Mouse (Mus musculus) liver, embryonic 13.5 days (tissue): ENCODE data around the gene Fgfr2. TPM values are rescaled to one million over a fixed set of nuclear protein-coding genes. Genes with fewer than 3 reads are reported as not detected.
A peak's percentile ranks its signal among the peaks of the same experiment; 100 is the strongest.

ENCODE experiments used
- ATAC-seq: fragments of 200-750 bp; cut with Nextera tagmentation; 2 replicates; pipeline ENCODE4 v1.8.0; 2017; ENCODE audit warnings: low read depth, mild to moderate bottlenecking, moderate number of reproducible peaks, moderate library complexity
- DNase-seq: peaks from one replicate; pipeline ENCODE4 v3.0.0; 2022
- H3K27ac ChIP-seq: fragments of 300-500 bp; sonication (generic); 2 replicates; pipeline ENCODE4 v1.5.1; 2015; ENCODE audit warnings: moderate library complexity, mild to moderate bottlenecking, inconsistent platforms
- H3K27me3 ChIP-seq: fragments of 300-500 bp; sonication (generic); 2 replicates; pipeline ENCODE4 v1.6.1; 2015; ENCODE audit warnings: mild to moderate bottlenecking, inconsistent platforms
- H3K36me3 ChIP-seq: fragments of 300-500 bp; sonication (generic); 2 replicates; pipeline ENCODE4 v1.6.1; 2015; ENCODE audit warnings: mild to moderate bottlenecking, inconsistent platforms
- H3K4me1 ChIP-seq: fragments of 300-500 bp; sonication (generic); replicated peaks from 2 replicates; pipeline ENCODE4 v1.6.1; 2015; ENCODE audit warnings: inconsistent platforms
- H3K4me2 ChIP-seq: fragments of 300-500 bp; sonication (generic); 2 replicates; pipeline ENCODE4 v1.6.1; 2015; ENCODE audit warnings: inconsistent platforms, mild to moderate bottlenecking, moderate library complexity
- H3K4me3 ChIP-seq: fragments of 300-500 bp; sonication (generic); replicated peaks from 2 replicates; pipeline ENCODE4 v1.5.1; 2015; ENCODE audit warnings: mild to moderate bottlenecking, inconsistent platforms
- H3K9ac ChIP-seq: fragments of 300-500 bp; sonication (generic); 2 replicates; pipeline ENCODE4 v1.6.1; 2015; ENCODE audit warnings: mild to moderate bottlenecking, inconsistent platforms
- H3K9me3 ChIP-seq: fragments of 300-500 bp; sonication (generic); replicated peaks from 2 replicates; pipeline ENCODE4 v1.6.1; 2016; ENCODE audit warnings: inconsistent platforms
- WGBS: fragments of 180-500 bp; shearing (Covaris S2); methylation state at CpG from one replicate; pipeline ENCODE4 v1.1.7; 2015; ENCODE audit not compliant: insufficient replicate concordance; 5-methylcytosine and 5-hydroxymethylcytosine counted together
- polyA plus RNA-seq: library from polyadenylated mRNA; unstranded; fragments of >200 nt; fragmentation: Nextera tagmentation; extraction: Ambion mirVana; gene quantifications from 2 replicates; pipeline ENCODE4 v1.2.1, GENCODE M21; 2015

Fgfr2 gene
- polyA plus RNA-seq, 1 experiment from 2014 or later: 8.9 TPM

DNA sequence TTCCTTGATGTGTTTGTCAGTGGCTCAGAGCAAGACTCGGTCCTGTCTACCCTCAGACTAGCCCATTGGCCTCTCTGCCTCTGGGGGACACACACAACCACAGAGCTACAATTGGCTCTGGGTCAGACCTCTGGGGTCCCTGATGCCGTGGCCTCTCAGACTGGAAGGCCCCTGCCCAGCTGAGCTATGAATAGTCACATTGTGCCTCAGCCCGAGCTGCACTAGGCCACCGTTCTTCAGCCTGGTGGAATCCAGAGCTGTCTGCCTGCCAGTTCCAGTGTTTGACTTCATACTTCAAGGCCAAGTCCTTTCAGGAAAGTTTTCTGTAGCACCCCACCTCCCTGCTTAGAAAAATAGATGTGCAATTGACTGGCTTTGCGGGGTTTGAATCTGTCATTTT is 434.4 kb downstream of the Fgfr2 start:
- no peak overlapping the region for H3K27ac ChIP-seq
- no peak overlapping the region for H3K4me3 ChIP-seq
- peaks cover 39% of the 10 kb centered on the region for H3K4me1 ChIP-seq
- DNase-seq: no peak
- WGBS: 69% methylated on average over 5 of the region's 5 CpGs
- no peak overlapping the region for H3K9ac ChIP-seq
- H3K36me3 ChIP-seq: no peaks in the 10 kb centered on the region
- no peaks in the 10 kb centered on the region for H3K27me3 ChIP-seq
- no peak overlapping the region for H3K4me2 ChIP-seq
- no peaks in the 10 kb centered on the region for H3K9me3 ChIP-seq
- no peak for ATAC-seq

DNA sequence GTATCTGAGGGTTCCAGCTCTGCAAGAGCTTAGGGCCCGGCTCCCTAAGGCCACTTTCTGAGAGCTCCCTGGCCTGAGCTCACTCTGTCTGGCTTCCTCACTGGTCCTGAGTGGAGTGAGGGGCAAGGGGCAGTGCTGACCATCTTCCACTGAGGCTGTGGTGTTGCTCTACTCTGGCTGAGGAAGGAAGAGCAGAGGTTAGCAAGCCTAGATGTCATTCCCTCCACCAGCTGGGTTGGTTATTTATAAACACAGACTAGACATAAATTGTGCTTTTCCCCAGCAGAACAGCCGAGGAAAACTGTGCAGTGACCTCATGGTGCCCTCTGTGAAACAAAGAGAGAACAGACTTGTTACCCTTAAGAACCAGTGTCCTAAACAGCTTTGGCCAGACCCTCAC is 435.3 kb downstream of the Fgfr2 start:
- H3K9me3 ChIP-seq: no peaks in the 10 kb centered on the region
- no peak overlapping the region for H3K4me2 ChIP-seq
- ATAC-seq (no peak), DNase-seq (no peak)
- WGBS: 37% methylated on average over 2 of the region's 2 CpGs
- peaks cover 39% of the 10 kb centered on the region for H3K4me1 ChIP-seq
- H3K36me3 ChIP-seq: no peaks in the 10 kb centered on the region
- no peak overlapping the region for H3K9ac ChIP-seq
- no peak overlapping the region for H3K4me3 ChIP-seq
- H3K27me3 ChIP-seq: no peaks in the 10 kb centered on the region
- no peak overlapping the region for H3K27ac ChIP-seq

DNA sequence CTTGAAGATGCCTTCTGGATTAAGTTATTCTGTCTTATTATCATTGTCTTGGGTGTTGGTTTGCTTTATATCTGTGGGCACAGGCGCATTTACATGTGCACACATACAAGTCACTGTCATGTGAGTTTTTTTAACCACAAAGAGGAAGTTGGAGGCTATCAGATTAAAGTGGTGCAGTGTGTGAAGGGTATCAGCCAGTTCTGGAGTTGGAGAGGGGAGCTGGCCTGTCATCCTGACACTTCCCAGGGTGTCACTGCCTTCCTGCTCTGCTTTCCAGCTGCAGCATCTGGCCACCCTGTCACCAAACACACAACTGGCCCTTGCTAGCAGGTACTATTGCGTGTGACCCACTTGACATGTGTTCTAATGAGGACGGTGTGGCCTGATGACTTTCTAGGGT is 436.6 kb downstream of the Fgfr2 start:
- WGBS: 14% methylated on average over 3 of the region's 3 CpGs
- no peak overlapping the region for H3K4me3 ChIP-seq
- ATAC-seq (peak; percentile 63), DNase-seq (peak; percentile 8)
- no peak overlapping the region for H3K27ac ChIP-seq
- no peaks in the 10 kb centered on the region for H3K9me3 ChIP-seq
- no peak overlapping the region for H3K4me2 ChIP-seq
- no peaks in the 10 kb centered on the region for H3K36me3 ChIP-seq
- no peaks in the 10 kb centered on the region for H3K27me3 ChIP-seq
- H3K9ac ChIP-seq: no peak overlapping the region
- peaks cover 39% of the 10 kb centered on the region for H3K4me1 ChIP-seq

DNA sequence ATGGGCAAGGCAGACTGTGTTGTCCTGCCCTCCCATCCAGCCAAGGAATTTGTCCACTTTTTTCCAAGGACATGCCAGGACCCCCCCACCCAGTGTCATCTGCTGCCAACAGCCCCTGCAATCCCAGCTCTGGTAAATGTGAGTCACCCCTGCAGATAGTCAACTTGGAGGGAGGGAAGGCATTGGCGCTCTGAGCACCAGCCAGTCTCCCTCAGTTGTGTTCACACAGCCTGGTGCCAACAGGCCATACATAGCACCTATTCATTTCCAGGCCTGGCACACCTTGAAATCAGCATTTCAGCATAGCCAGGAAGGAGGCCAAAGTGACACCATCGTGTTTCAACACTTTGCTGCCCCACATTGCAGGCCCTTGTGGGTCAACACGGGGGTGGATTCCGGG is 439.2 kb downstream of the Fgfr2 start:
- Histone ChIP-seq H3K4me3 (no peak overlapping the region), H3K36me3 (no peaks in the 10 kb centered on the region), H3K4me1 (peaks cover 38% of the 10 kb centered on the region), H3K9ac (no peak overlapping the region), H3K9me3 (no peaks in the 10 kb centered on the region), H3K4me2 (no peak overlapping the region), H3K27me3 (no peaks in the 10 kb centered on the region), H3K27ac (no peak overlapping the region)
- DNase-seq (no peak), ATAC-seq (no peak)
- 66% methylated on average over 4 of the region's 4 CpGs for WGBS

DNA sequence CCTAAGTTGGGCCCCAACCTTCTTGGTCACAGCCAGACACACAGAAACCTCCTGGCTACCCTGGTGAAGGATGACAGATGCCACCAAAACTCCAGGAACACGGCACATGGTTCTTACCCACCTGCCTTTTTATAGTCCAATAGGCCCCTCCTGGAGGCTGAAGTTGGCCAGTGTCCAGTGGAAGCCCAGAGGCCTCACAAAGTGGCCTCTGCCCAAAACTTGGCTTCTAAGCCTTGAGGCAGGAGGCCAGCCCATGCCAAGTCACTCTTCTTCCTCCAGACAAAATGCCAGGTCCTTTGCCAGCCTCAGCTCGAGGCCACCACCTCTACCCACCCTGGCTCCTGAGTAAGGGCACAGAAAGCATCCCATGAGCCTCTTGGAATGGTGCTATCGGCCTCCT is 440.2 kb downstream of the Fgfr2 start:
- 73% methylated on average over 3 of the region's 3 CpGs for WGBS
- Histone ChIP-seq H3K4me3 (no peak overlapping the region), H3K27ac (no peak overlapping the region), H3K4me1 (peaks cover 32% of the 10 kb centered on the region), H3K9me3 (no peaks in the 10 kb centered on the region), H3K27me3 (no peaks in the 10 kb centered on the region), H3K36me3 (no peaks in the 10 kb centered on the region), H3K9ac (no peak overlapping the region), H3K4me2 (no peak overlapping the region)
- DNase-seq (no peak), ATAC-seq (no peak)

DNA sequence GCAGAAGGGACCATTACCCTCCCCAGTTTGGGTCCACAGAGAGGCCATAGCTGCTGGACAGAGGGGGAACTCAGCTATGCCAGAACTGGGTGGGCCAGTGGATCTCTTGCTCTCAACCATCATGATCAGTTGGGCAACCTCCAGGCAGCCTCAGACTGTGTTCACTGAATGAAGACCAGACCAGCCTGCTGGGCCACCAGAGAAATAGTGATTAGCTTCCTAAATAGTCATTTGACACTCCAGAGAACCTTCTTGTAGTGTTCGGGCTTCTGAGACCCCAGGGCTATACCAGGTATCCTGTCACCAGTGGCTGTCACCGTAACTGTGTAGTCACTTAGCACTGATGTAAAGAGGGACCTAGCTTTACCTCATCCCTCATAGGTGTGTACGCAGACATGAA is 440.8 kb downstream of the Fgfr2 start:
- WGBS: 84% methylated on average over 3 of the region's 3 CpGs
- Histone ChIP-seq H3K36me3 (no peaks in the 10 kb centered on the region), H3K4me3 (no peak overlapping the region), H3K9me3 (no peaks in the 10 kb centered on the region), H3K27ac (no peak overlapping the region), H3K27me3 (no peaks in the 10 kb centered on the region), H3K4me2 (no peak overlapping the region), H3K9ac (no peak overlapping the region), H3K4me1 (peaks cover 28% of the 10 kb centered on the region)
- DNase-seq (no peak), ATAC-seq (no peak)

DNA sequence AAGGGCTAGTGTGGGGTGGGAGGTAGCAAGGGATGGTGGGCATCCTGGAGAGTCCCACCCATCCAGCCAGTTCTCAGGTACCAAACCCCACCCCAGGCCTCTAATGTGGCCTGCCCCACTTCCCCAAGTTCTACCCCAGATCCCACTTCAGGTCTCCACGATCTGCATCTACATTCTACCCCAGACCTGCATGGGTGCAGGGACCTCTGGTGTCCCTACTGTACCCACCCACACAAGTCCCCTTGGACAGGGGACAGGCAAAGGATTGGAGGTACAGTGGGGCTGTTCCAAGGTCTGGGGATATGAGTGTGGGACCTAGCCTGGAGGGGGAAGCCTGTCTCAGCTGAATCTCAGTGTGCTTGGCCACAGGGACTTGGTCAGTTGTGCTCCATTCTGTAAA is 441.3 kb downstream of the Fgfr2 start:
- no peak for ATAC-seq
- no peaks in the 10 kb centered on the region for H3K27me3 ChIP-seq
- no peak overlapping the region for H3K9ac ChIP-seq
- no peak overlapping the region for H3K4me2 ChIP-seq
- H3K4me3 ChIP-seq: no peak overlapping the region
- no peaks in the 10 kb centered on the region for H3K36me3 ChIP-seq
- H3K27ac ChIP-seq: no peak overlapping the region
- no peaks in the 10 kb centered on the region for H3K9me3 ChIP-seq
- peaks cover 23% of the 10 kb centered on the region for H3K4me1 ChIP-seq
- WGBS: 82% methylated on average over 1 of the region's 1 CpGs
- no peak for DNase-seq

DNA sequence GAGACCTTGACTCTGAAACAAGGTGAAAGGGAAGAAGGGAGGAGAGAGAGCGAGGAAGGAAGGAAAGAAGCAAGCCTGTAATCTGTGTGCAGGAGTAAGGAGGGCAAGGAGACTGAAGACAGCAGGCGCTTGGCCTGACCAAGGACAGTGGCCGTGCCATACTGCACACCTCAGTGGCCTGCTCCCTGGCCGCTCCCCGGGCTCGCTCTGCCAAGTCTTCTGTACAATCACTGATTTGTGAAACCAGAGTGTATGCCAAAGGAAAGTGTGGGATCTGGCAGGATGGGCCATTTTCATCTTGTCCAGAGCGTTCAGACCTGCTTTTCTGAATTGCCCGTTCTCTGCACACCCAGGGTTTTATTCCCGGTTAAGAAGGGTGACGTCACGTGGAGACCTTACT is 441.9 kb downstream of the Fgfr2 start:
- Histone ChIP-seq H3K4me1 (peaks cover 18% of the 10 kb centered on the region), H3K4me3 (no peak overlapping the region), H3K9ac (no peak overlapping the region), H3K36me3 (no peaks in the 10 kb centered on the region), H3K27ac (no peak overlapping the region), H3K4me2 (no peak overlapping the region), H3K9me3 (no peaks in the 10 kb centered on the region), H3K27me3 (no peaks in the 10 kb centered on the region)
- no peak for ATAC-seq
- 82% methylated on average over 11 of the region's 11 CpGs for WGBS
- DNase-seq: no peak

DNA sequence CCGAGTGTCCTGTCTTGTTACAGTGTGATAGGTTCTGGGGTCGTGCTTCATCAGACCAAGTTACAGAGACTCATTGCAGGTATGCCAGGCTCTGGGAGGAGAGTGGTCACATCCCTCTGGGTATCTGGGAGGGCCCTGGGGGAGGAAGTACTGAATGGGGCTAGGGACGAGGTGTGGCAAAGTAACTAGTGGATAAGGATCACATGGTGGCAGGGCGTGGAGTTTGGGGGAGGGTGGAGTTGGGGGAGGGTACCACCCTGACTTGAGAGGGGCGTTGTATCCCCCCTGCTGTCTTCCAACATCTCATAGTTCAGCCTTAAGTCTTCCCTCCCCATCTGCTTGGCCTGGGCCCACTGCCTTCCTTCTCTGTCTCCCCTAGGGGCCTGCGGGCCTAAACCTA is 443.6 kb downstream of the Fgfr2 start:
- H3K9me3 ChIP-seq: no peaks in the 10 kb centered on the region
- no peak overlapping the region for H3K4me3 ChIP-seq
- H3K9ac ChIP-seq: no peak overlapping the region
- H3K27ac ChIP-seq: no peak overlapping the region
- no peaks in the 10 kb centered on the region for H3K27me3 ChIP-seq
- 42% methylated on average over 6 of the region's 6 CpGs for WGBS
- H3K36me3 ChIP-seq: no peaks in the 10 kb centered on the region
- DNase-seq: no peak
- peaks cover 10% of the 10 kb centered on the region for H3K4me1 ChIP-seq
- H3K4me2 ChIP-seq: no peak overlapping the region
- ATAC-seq: 0 out of 2 replicates have a peak, but pooled peaks have one; percentile 34

DNA sequence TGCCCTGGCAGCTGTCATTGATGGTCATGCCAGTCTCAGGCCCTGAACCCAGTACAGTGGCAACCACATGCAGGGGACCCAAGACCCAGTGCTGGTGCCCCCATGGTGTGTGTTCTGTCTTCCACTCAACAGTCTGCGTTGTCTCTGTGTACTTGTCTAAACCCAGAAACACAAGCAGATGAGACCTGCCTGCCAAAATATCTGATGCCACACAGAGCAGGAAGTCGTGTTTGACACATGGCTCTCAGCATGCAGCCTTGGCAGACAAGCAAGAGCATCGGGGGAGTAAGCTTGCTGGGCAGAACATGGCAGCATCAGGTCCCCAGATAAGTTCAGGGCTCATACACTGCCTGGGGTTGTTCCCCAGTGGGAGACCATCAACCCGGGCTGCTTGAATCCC is 444.0 kb downstream of the Fgfr2 start:
- ATAC-seq: no peak
- no peak overlapping the region for H3K9ac ChIP-seq
- H3K9me3 ChIP-seq: no peaks in the 10 kb centered on the region
- H3K4me1 ChIP-seq: peaks cover 10% of the 10 kb centered on the region
- H3K4me3 ChIP-seq: no peak overlapping the region
- H3K27me3 ChIP-seq: no peaks in the 10 kb centered on the region
- 52% methylated on average over 4 of the region's 4 CpGs for WGBS
- DNase-seq: no peak
- no peak overlapping the region for H3K27ac ChIP-seq
- H3K4me2 ChIP-seq: no peak overlapping the region
- H3K36me3 ChIP-seq: no peaks in the 10 kb centered on the region

DNA sequence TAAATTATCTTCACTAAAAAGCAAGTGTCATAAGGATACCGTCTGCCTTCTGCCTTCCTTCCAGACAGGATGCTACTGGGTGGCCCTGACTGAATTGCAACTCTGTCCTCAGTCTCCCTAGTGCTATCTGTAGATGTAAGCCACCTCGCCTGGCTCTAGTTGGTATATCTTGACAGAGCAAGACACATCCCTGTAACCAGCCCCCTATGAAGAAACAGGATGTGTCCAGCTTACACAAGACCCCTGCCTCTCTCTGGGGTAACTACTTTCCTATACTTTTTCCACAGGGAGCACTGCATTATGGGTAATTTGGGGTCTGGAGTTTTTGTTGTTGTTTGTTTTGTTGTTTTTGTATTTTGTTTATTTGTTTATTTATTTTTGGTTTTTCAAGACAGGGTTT is 447.2 kb downstream of the Fgfr2 start:
- Histone ChIP-seq H3K27ac (no peak overlapping the region), H3K9ac (no peak overlapping the region), H3K4me1 (peaks cover 17% of the 10 kb centered on the region), H3K4me3 (no peak overlapping the region), H3K4me2 (no peak overlapping the region), H3K36me3 (no peaks in the 10 kb centered on the region), H3K9me3 (no peaks in the 10 kb centered on the region), H3K27me3 (no peaks in the 10 kb centered on the region)
- DNase-seq: no peak
- ATAC-seq: no peak
- 52% methylated on average over 2 of the region's 2 CpGs for WGBS

DNA sequence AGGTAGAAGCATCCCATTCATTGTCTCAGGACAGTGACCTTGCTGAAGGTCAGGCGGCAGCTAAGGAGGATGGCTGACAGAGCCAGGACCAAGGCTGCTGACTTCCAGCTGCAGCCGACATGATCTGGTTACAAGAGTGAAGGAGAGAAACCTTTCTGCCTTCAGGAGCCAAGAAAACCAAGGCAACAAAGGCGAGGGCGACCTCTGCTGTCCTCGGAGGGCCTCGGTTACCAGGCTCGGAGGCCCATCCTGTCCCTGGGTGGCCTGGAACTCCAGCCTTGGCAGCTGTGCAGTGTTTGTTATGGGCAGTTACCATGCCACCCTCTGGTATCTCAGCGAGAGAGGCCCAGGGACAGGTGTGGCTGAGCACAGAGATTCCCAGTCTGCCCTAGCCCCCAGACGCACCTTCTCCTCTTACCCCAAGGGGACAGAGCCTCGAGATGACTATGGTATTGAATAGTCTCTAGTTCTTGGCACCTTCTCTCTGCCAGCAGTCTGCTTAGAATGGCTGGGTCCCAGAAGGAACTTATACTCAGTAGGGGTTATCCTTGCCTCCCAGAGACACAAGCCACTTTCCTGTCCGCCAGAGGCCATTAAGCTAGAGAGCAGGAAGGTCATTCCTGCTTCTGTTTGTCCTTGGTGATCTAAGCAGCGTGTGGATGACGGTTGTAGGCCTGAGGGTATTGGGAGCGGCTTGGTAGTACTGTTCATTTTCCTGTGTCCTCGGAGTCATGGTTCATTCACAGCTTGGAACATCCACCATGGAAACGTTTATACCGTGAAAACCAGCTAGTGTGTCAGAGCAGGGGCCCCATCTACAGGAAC is 449.0 kb downstream of the Fgfr2 start:
- ATAC-seq (no peak), DNase-seq (no peak)
- Histone ChIP-seq H3K36me3 (no peaks in the 10 kb centered on the region), H3K27me3 (no peaks in the 10 kb centered on the region), H3K9ac (no peak overlapping the region), H3K4me1 (peaks cover 11% of the 10 kb centered on the region), H3K4me3 (no peak overlapping the region), H3K27ac (no peak overlapping the region), H3K4me2 (no peak overlapping the region), H3K9me3 (no peaks in the 10 kb centered on the region)
- WGBS: 70% methylated on average over 17 of the region's 17 CpGs
